Comparison of ENCODE assay signal across 23 mouse cellular contexts in the genomic region with DNA sequence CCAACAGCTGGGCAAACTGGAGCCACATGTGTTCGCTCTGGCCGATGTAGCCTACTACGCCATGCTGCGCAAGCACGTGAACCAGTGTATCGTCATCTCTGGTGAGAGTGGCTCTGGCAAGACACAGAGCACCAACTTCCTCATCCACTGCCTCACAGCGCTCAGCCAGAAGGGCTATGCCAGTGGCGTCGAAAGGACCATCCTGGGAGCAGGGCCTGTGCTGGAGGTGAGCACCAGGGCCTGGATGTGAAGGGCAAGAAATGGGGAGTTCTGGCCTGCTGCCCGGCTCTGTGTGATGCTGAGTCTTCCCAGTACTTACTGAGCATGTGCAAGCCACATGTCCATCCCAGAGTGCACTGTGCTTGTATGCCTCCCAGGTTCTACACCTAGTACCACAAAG.
"Had no signal": no experiment of that assay in that cellular context is flagged by ENCODE, and none has a peak within 500 bp of the region (broad histone marks: within the 10 kb centered on the region; RNA-seq: fewer than 3 reads in every experiment).

No protein-coding gene starts in this region.

- ATAC-seq: liver, embryonic 12.5 days had no signal

- H3K4me2 ChIP-seq: limb, embryonic 13.5 days; liver, embryonic 12.5 days; liver, embryonic 15.5 days; lung, embryonic 15.5 days; neural tube, embryonic 12.5 days; neural tube, embryonic 15.5 days; stomach, embryonic 15.5 days had no signal

- H3K4me1 ChIP-seq: limb, embryonic 10.5 days; limb, embryonic 13.5 days; midbrain, embryonic 10.5 days; neural tube, embryonic 12.5 days; neural tube, embryonic 15.5 days; stomach, embryonic 15.5 days had no signal

- H3K9ac ChIP-seq: limb, embryonic 13.5 days; liver, embryonic 12.5 days; liver, embryonic 15.5 days; lung, embryonic 15.5 days; neural tube, embryonic 12.5 days; neural tube, embryonic 15.5 days; stomach, embryonic 15.5 days had no signal

- H3K4me3 ChIP-seq: layer of hippocampus, adult 2 months; limb, embryonic 10.5 days; limb, embryonic 13.5 days; liver, embryonic 12.5 days; liver, embryonic 15.5 days; lung, embryonic 15.5 days; midbrain, embryonic 10.5 days; neural tube, embryonic 12.5 days; neural tube, embryonic 15.5 days; stomach, embryonic 15.5 days had no signal

- H3K27me3 ChIP-seq: limb, embryonic 13.5 days; liver, embryonic 12.5 days; liver, embryonic 15.5 days; lung, embryonic 15.5 days; neural tube, embryonic 12.5 days; neural tube, embryonic 15.5 days; stomach, embryonic 15.5 days had no signal

- H3K27ac ChIP-seq: kidney, postnatal 0 days; layer of hippocampus, adult 2 months; limb, embryonic 10.5 days; limb, embryonic 13.5 days; liver, embryonic 12.5 days; liver, embryonic 15.5 days; lung, embryonic 15.5 days; midbrain, embryonic 10.5 days; neural tube, embryonic 12.5 days; neural tube, embryonic 15.5 days; stomach, embryonic 15.5 days had no signal

- DNase-seq: kidney, adult 2 months; kidney, postnatal 25 days; layer of hippocampus, adult 9-11 months; liver; lung, adult 18-20 months; lung, postnatal 10 days; lung, postnatal 36 days; midbrain, embryonic 14.5 days; retina, postnatal 1 day; right cerebral cortex, postnatal 25 days; spleen, adult 18-20 months; thymus, postnatal 25 days had no signal

- H3K9me3 ChIP-seq: limb, embryonic 10.5 days; limb, embryonic 13.5 days; liver, embryonic 15.5 days; lung, embryonic 15.5 days; midbrain, embryonic 10.5 days; neural tube, embryonic 12.5 days; neural tube, embryonic 15.5 days; stomach, embryonic 15.5 days had no signal
